Mouse (Mus musculus) lung, postnatal 0 days (tissue): ENCODE measurements around the gene Glb1.

Experiments used
- CTCF ChIP-seq: IDR thresholded peaks from 2 replicates; pipeline ENCODE4 v1.5.1; 2016; ENCODE audit warnings: antibody characterized with exemption, mild to moderate bottlenecking
- EP300 ChIP-seq: IDR thresholded peaks from 2 replicates; pipeline ENCODE4 v1.6.1; 2016; ENCODE audit warnings: antibody characterized with exemption, mild to moderate bottlenecking, control low read depth

DNA sequence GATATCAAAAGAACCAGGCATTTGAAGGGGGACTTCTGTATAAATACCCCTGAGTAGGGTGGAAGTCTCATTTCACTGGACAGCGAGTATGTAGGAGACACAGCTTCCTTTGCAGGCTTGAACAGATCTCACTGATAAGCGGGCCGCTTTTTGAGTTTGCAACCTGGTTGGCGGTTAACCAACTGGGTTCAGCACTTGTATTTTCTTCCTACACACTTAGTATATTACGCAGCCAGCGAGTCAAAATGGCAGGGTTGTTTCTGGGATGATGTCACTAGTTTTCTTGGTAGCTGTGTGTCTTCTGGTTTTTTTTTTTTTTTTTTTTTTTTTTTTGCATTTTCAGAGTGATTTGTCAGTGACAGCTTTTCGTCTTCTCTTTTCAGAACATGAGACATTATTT, 20.9 kb downstream of the Glb1 start:
- no peak for TF ChIP-seq CTCF
- no peak for TF ChIP-seq EP300
